In genomic region chr1:190045797-190046196, GRCm38 (mm10) we compare ENCODE assay signal across 8 mouse cellular contexts.
DNase-seq lines count a peak whose midpoint lies in the region; ATAC-seq lines count a peak whose summit lies in the region.

No protein-coding gene starts in this region.

- ATAC-seq in heart, embryonic 11.5 days (replicated peaks; ENCODE audit: insufficient number of reproducible peaks, low FRiP score, low TSS enrichment), result no peak
- ATAC-seq in forebrain, embryonic 13.5 days, result peak; percentile 72
- no peak for ATAC-seq in megakaryocyte-erythroid progenitor cell, adult 5-6 weeks (replicated peaks; ENCODE audit: low FRiP score, low TSS enrichment, poor library complexity, severe bottlenecking)

- 0% methylated on average over 1 of the region's 1 CpGs for WGBS in heart, embryonic 11.5 days (ENCODE audit: insufficient replicate concordance)
- WGBS in forebrain, embryonic 13.5 days, result 28% methylated on average over 1 of the region's 1 CpGs
- WGBS in midbrain, embryonic 10.5 days, result 29% methylated on average over 1 of the region's 1 CpGs

- DNase-seq in heart, postnatal 14 days, result peak; percentile 16 to 49
- DNase-seq in adrenal gland, postnatal 14 days, result peak; percentile 60
- peak; percentile 42 to 46 for DNase-seq in kidney, postnatal 25 days
- peak; percentile 48 for DNase-seq in midbrain, embryonic 10.5 days (ENCODE audit: low spot score)
- DNase-seq in spleen, postnatal 14 days (ENCODE audit: low spot score in 2 of 2), result no peak

- no peaks in the 10 kb centered on the region for H3K9me3 ChIP-seq in heart, embryonic 11.5 days (replicated peaks; ENCODE audit: control insufficient read depth, low read length)
- no peaks in the 10 kb centered on the region; the same call in 1 of the 2 replicates for H3K9me3 ChIP-seq in forebrain, embryonic 13.5 days (replicated peaks)
- peaks cover 6% of the 10 kb centered on the region for H3K9me3 ChIP-seq in midbrain, embryonic 10.5 days (replicated peaks)

- H3K4me1 ChIP-seq in heart, embryonic 11.5 days (ENCODE audit: control insufficient read depth, insufficient read depth, low read length), result peaks cover 7% of the 10 kb centered on the region; the same call in 1 of the 2 replicates
- no peaks in the 10 kb centered on the region for H3K4me1 ChIP-seq in forebrain, embryonic 13.5 days
- H3K4me1 ChIP-seq in midbrain, embryonic 10.5 days, result peaks cover 32% of the 10 kb centered on the region

- no peak overlapping the region for H3K4me3 ChIP-seq in heart, embryonic 11.5 days (ENCODE audit: low read depth, low read length)
- no peak overlapping the region for H3K4me3 ChIP-seq in forebrain, embryonic 13.5 days
- no peak overlapping the region for H3K4me3 ChIP-seq in midbrain, embryonic 10.5 days

- no peak overlapping the region for H3K9ac ChIP-seq in heart, embryonic 11.5 days (ENCODE audit: low read depth, low read length)
- no peak overlapping the region for H3K9ac ChIP-seq in forebrain, embryonic 13.5 days

- H3K27me3 ChIP-seq in heart, embryonic 11.5 days (ENCODE audit: control insufficient read depth, insufficient read depth, low read length), result no peaks in the 10 kb centered on the region
- no peaks in the 10 kb centered on the region; the same call in 1 of the 2 replicates for H3K27me3 ChIP-seq in forebrain, embryonic 13.5 days
- H3K27me3 ChIP-seq in midbrain, embryonic 10.5 days (ENCODE audit: low read depth, poor library complexity, severe bottlenecking), result 0 out of 2 replicates have a peak, but pooled peaks cover 5% of the 10 kb centered on the region

- intact Hi-C loops in heart, postnatal 14 days (cut with DNase I), result loop anchor here (2.0 to 5.0 kb wide), 3 partner anchors 122 to 751 kb away; no protein-coding TSS in a partner anchor

- H3K27ac ChIP-seq in heart, embryonic 11.5 days (ENCODE audit: low read depth, low read length), result no peak overlapping the region
- no peak overlapping the region for H3K27ac ChIP-seq in forebrain, embryonic 13.5 days
- H3K27ac ChIP-seq in midbrain, embryonic 10.5 days (replicated peaks), result no peak overlapping the region

- no peaks in the 10 kb centered on the region for H3K36me3 ChIP-seq in heart, embryonic 11.5 days (ENCODE audit: control insufficient read depth, insufficient read depth, low read length)
- no peaks in the 10 kb centered on the region for H3K36me3 ChIP-seq in forebrain, embryonic 13.5 days (ENCODE audit: poor library complexity, severe bottlenecking)
- no peaks in the 10 kb centered on the region; the same call in 1 of the 2 replicates for H3K36me3 ChIP-seq in midbrain, embryonic 10.5 days

- H3K4me2 ChIP-seq in heart, embryonic 11.5 days, result no peak overlapping the region
- H3K4me2 ChIP-seq in forebrain, embryonic 13.5 days, result no peak overlapping the region

Comparison
In these comparisons a context has a peak if more than half of its experiments do, and no peak if none do; other contexts are left out.
1. DNase-seq: peak in heart, postnatal 14 days (2 of 2), adrenal gland, postnatal 14 days (single experiment), kidney, postnatal 25 days (2 of 2) and midbrain, embryonic 10.5 days (single experiment); none in spleen, postnatal 14 days (0 of 2).